Mouse (Mus musculus): ENCODE results near the gene Hspe1. TPM values are rescaled to one million over a fixed set of nuclear protein-coding genes. Genes with fewer than 3 reads are reported as not detected.

The Hspe1 gene
- polyA plus RNA-seq, 1 experiment from 2014 or later = 224 TPM

Other genes starting within 250 kb of the Hspe1 start
- 29.9 and 31.4 TPM in 2 replicates for gene Ankrd44, start 161.7 kb upstream of the Hspe1 start, polyA plus RNA-seq (2015; fragmentation: Nextera tagmentation; extraction: Ambion mirVana)
- 297 and 327 TPM in 2 replicates for gene Sf3b1, start 60.7 kb upstream of the Hspe1 start, polyA plus RNA-seq (2015; fragmentation: Nextera tagmentation; extraction: Ambion mirVana)
- 29.9 and 34.4 TPM in 2 replicates for gene Coq10b, start 35.4 kb upstream of the Hspe1 start, polyA plus RNA-seq (2015; fragmentation: Nextera tagmentation; extraction: Ambion mirVana)
- gene Hspd1, start 111 bp downstream of the Hspe1 start, polyA plus RNA-seq (2015; fragmentation: Nextera tagmentation; extraction: Ambion mirVana) = 255 and 276 TPM in 2 replicates
- 171 and 194 TPM in 2 replicates for gene Mob4, start 43.1 kb downstream of the Hspe1 start, polyA plus RNA-seq (2015; fragmentation: Nextera tagmentation; extraction: Ambion mirVana)
- 7.9 and 10.6 TPM in 2 replicates for gene Rftn2, start 138.7 kb downstream of the Hspe1 start, polyA plus RNA-seq (2015; fragmentation: Nextera tagmentation; extraction: Ambion mirVana)
- 3.7 and 4.0 TPM in 2 replicates for gene Mars2, start 149.0 kb downstream of the Hspe1 start, polyA plus RNA-seq (2015; fragmentation: Nextera tagmentation; extraction: Ambion mirVana)

All from midbrain, embryonic 16.5 days (tissue).